Mouse (Mus musculus) bone marrow, adult 2 months (tissue): ENCODE data around the gene Usp5. TPM values are rescaled to one million over a fixed set of nuclear protein-coding genes. Genes with fewer than 3 reads are reported as not detected.

Source experiments
- H3K27ac ChIP-seq: fragments of 200-500 bp; 2 replicates; pipeline ENCODE4 v1.5.1; 2012; ENCODE audit warnings: low read depth, mild to moderate bottlenecking, control low read depth, inconsistent platforms, low read length; ENCODE audit not compliant: control insufficient read depth, poor library complexity, insufficient read depth
- H3K4me1 ChIP-seq: fragments of 200-500 bp; 2 replicates; pipeline ENCODE4 v1.6.1; 2011; ENCODE audit warnings: low read length; ENCODE audit not compliant: control insufficient read depth, insufficient read depth
- H3K4me3 ChIP-seq: fragments of 200-500 bp; replicated peaks from 2 replicates; pipeline ENCODE3; 2011; ENCODE audit warnings: mild to moderate bottlenecking, low read depth, low read length, control low read depth; ENCODE audit not compliant: control insufficient read depth
- CTCF ChIP-seq: fragments of 200-500 bp; IDR thresholded peaks from 2 replicates; pipeline ENCODE4 v1.5.1; 2011; ENCODE audit warnings: low read length, control low read depth; ENCODE audit not compliant: control insufficient read depth, insufficient read depth
- POLR2A ChIP-seq: fragments of 200-500 bp; IDR thresholded peaks from 2 replicates; pipeline ENCODE4 v1.6.1; 2011; ENCODE audit warnings: low read depth, mild to moderate bottlenecking, control low read depth, low read length, borderline replicate concordance; ENCODE audit not compliant: control insufficient read depth
- WGBS: fragments of 180-500 bp; shearing (Covaris S2); methylation state at CpG from one replicate; pipeline ENCODE4 v1.1.7; 2018; 5-methylcytosine and 5-hydroxymethylcytosine counted together
- polyA plus RNA-seq: library from polyadenylated mRNA; stranded (reverse); fragments of >200 nt; gene quantifications from 2 replicates; pipeline ENCODE4 v1.2.4, GENCODE M21; 2011; ENCODE audit warnings: low replicate concordance; ENCODE audit not compliant: missing spikeins, insufficient read depth, insufficient read length

Gene Usp5
- polyA plus RNA-seq, 1 experiment = 53.9 TPM

DNA sequence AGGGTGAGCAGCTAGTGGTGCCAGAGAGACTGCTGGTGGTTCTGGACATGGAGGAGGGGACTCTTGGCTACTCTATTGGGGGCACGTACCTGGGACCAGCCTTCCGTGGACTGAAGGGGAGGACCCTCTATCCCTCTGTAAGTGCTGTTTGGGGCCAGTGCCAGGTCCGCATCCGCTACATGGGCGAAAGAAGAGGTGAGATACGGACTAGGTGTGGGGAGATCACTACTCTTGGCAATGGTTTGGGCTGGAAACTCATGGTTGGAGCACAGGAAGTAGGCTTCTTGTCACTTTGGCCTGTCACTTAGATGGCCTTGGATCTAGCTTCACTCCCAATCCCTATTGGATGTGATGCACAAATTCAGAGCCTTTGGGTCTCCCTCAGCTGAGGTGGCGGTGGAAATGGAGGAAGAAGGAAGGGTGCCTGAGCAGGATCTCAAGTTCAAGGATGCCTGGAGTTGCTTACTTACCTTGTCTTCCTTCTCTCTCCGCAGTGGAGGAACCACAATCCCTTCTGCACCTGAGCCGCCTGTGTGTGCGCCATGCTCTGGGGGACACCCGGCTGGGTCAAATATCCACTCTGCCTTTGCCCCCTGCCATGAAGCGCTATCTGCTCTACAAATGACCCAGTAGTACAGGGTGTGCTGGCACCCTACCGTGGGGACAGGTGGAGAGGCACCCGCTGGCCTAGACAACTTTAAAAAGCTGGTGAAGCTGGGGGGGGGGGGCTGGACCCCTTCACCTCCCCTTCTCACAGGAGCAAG, 19.3 kb downstream of the Usp5 start:
- TF ChIP-seq POLR2A (no peak), CTCF (no peak)
- H3K4me1 ChIP-seq = peaks cover 9% of the 10 kb centered on the region
- peak overlapping the region; percentile 91; the same call in 1 of the 2 replicates for H3K27ac ChIP-seq
- WGBS = 54% methylated on average over 14 of the region's 14 CpGs
- peak overlapping the region; percentile 98 for H3K4me3 ChIP-seq

DNA sequence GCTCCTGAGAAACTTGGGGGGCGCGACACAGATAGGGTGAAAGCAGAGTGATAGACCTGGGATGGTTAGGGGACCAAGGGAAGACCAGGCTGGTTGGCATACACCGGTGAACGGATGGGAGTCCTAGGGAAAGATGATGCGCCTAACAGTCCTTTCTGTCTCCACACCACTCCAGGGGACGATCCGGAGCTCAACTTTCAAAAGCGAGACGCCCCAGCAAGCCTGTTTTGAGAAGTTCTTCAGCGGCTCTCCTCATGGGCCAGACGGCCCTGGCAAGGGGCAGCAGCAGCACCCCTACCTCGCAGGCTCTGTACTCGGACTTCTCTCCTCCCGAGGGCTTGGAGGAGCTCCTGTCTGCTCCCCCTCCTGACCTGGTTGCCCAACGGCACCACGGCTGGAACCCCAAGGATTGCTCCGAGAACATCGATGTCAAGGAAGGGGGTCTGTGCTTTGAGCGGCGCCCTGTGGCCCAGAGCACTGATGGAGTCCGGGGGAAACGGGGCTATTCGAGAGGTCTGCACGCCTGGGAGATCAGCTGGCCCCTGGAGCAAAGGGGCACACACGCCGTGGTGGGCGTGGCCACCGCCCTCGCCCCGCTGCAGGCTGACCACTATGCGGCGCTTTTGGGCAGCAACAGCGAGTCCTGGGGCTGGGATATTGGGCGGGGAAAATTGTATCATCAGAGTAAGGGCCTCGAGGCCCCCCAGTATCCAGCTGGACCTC, 20.1 kb downstream of the Usp5 start:
- peak overlapping the region; percentile 98 for H3K4me3 ChIP-seq
- peaks cover 9% of the 10 kb centered on the region for H3K4me1 ChIP-seq
- TF ChIP-seq POLR2A (peak; percentile 46; the same call in 1 of the 2 replicates), CTCF (peak; percentile 69)
- 1% methylated on average over 35 of the region's 35 CpGs for WGBS
- peak overlapping the region; percentile 91 for H3K27ac ChIP-seq

GRCm38 (mm10) chr6:124808358-124809012, 20.8 kb downstream of the Usp5 start, which contains the start of gene Spsb2:
Spsb2 (plus strand) TSS chr6:124808661.
- no peak; the same call in 1 of the 2 replicates for TF ChIP-seq POLR2A
- TF ChIP-seq CTCF = no peak
- whole genome bisulfite sequencing = 4% methylated on average over 29 of the region's 29 CpGs
- Histone ChIP-seq H3K4me3 (peak within 1 kb of the TSS; percentile 98), H3K27ac (peak within 1 kb of the TSS; percentile 91), H3K4me1 (peaks cover 9% of the 10 kb centered on the region)

- Histone ChIP-seq H3K4me3 (peak overlapping the region; percentile 98), H3K4me1 (peaks cover 9% of the 10 kb centered on the region), H3K27ac (peak overlapping the region; percentile 91; the same call in 1 of the 2 replicates)
- WGBS = 72% methylated on average over 6 of the region's 6 CpGs
- no peak for TF ChIP-seq CTCF
- no peak for TF ChIP-seq POLR2A
These were observed 21.3 kb downstream of the Usp5 start for GRCm38 (mm10) chr6:124807986-124808357.

- peaks cover 9% of the 10 kb centered on the region for H3K4me1 ChIP-seq
- TF ChIP-seq POLR2A (no peak), CTCF (no peak)
- H3K4me3 ChIP-seq = no peak overlapping the region
- H3K27ac ChIP-seq = no peak overlapping the region
- WGBS = 83% methylated on average over 4 of the region's 4 CpGs
These were observed 21.9 kb downstream of the Usp5 start for GRCm38 (mm10) chr6:124807366-124807765.

- H3K4me3 ChIP-seq = no peak overlapping the region
- no peak overlapping the region for H3K27ac ChIP-seq
- WGBS = 78% methylated on average over 7 of the region's 7 CpGs
- H3K4me1 ChIP-seq = peaks cover 9% of the 10 kb centered on the region
- TF ChIP-seq POLR2A = no peak
These were observed 22.7 kb downstream of the Usp5 start for GRCm38 (mm10) chr6:124806446-124807140.

- Histone ChIP-seq H3K27ac (peak overlapping the region; percentile 52), H3K4me3 (peak overlapping the region; percentile 70), H3K4me1 (peaks cover 9% of the 10 kb centered on the region)
- TF ChIP-seq POLR2A (peak; percentile 42; the same call in 1 of the 2 replicates), CTCF (peak; percentile 29; the same call in 1 of the 2 replicates)
- WGBS = 4% methylated on average over 34 of the region's 34 CpGs
These were observed 23.7 kb downstream of the Usp5 start for GRCm38 (mm10) chr6:124805341-124806321.
